Mouse (Mus musculus): ENCODE data around the gene Trf. TPM values are rescaled to one million over a fixed set of nuclear protein-coding genes. Genes with fewer than 3 reads are reported as not detected.

The Trf gene
- polyA plus RNA-seq (2012; rRNA removed) (1,880 and 2,444 TPM in 2 replicates), polyA plus RNA-seq (2014; fragmentation: Nextera tagmentation; extraction: Ambion mirVana) (4,893 and 4,971 TPM in 2 replicates)

DNA sequence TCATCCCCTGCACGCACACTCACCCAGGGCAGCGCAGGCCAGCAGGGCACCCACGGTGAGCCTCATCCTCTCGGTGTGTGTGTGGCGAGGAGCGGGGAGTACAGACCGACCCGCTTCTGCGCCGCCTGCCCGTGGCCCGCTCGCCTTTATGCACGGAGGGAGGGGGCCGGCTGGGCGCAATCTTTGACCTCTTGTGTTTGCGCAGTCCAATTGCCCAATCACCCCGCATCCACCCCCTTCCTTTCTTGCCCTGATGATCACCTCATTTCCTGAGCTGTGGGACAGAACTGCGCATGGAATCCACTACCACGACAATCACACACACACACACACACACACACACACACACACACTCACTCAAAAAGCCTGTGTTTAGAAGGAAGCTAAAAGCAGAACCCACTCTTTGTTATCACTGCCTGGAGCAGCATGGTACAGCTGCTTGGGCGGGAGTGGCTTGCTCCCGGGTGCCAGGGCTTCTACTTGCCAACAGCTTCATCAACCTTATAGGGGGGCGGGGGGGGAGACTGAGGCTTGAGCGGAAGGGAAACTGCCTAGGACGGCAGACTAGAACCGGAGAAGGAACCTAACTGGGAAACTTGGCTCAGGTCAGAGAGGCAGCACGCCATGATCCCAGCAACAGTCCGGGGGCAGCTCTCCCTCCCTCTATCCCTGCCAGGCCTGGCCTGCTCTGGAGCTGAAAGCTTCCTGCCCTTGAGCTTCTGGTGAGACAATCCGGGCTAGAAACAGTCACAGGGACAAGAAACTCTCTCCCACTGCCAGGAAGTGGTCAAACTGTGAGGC, at the start of gene Trf, which contains the start of gene Gm20425:
TSS of gene Trf (minus strand) at position 294 of the 801 bp plus-strand sequence.
TSS of gene Gm20425 (minus strand) at position 157 of the 801 bp plus-strand sequence.
- WGBS (ENCODE audit: insufficient replicate concordance): 8% methylated on average over 29 of the region's 29 CpGs

GRCm38 (mm10) chr9:103276876-103277275, 46.6 kb upstream of the Trf start:
- 76% methylated on average over 6 of the region's 6 CpGs for WGBS (ENCODE audit: insufficient replicate concordance)
- H3K4me3 ChIP-seq (ENCODE audit: insufficient read depth in 1 of 2, low read depth in 2 of 2, low read length in 2 of 2): no peak overlapping the region
- no peak overlapping the region for H3K27ac ChIP-seq
- no peaks in the 10 kb centered on the region for H3K27me3 ChIP-seq (ENCODE audit: control insufficient read depth, insufficient read depth, low read length)
- no peaks in the 10 kb centered on the region for H3K9me3 ChIP-seq (ENCODE audit: control insufficient read depth, low read length)
- no peak overlapping the region for H3K4me2 ChIP-seq (ENCODE audit: low read depth)
- peaks cover 63% of the 10 kb centered on the region for H3K36me3 ChIP-seq (replicated peaks; ENCODE audit: control insufficient read depth, insufficient read depth, low read depth)
- H3K4me1 ChIP-seq (replicated peaks; ENCODE audit: control insufficient read depth in 2 of 2, insufficient read depth in 2 of 2, low read length in 1 of 2): peaks cover 16% of the 10 kb centered on the region in 2 experiments
- no peak overlapping the region for H3K9ac ChIP-seq (replicated peaks)
- ATAC-seq (ENCODE audit: insufficient read depth): no peak
- no peak for DNase-seq (ENCODE audit: low read depth in 3 of 3, low spot score in 3 of 3)
- TF ChIP-seq EP300 (IDR thresholded peaks at IDR 0.05; ENCODE audit: low read depth) (no peak), CTCF (IDR thresholded peaks at IDR 0.05; ENCODE audit: low read depth) (no peak)

More for the DNA sequence above, at the start of gene Trf, which contains the start of gene Gm20425:
- Histone ChIP-seq H3K4me3 (ENCODE audit: insufficient read depth in 1 of 2, low read depth in 2 of 2, low read length in 2 of 2) (peak within 1 kb of the TSS; percentile 39 to 59), H3K27me3 (ENCODE audit: control insufficient read depth, insufficient read depth, low read length) (no peaks in the 10 kb centered on the region), H3K27ac (no peak within 1 kb of the TSS), H3K4me1 (replicated peaks; ENCODE audit: control insufficient read depth in 2 of 2, insufficient read depth in 2 of 2, low read length in 1 of 2) (peaks cover 0 to 24% of the 10 kb centered on the region in 2 experiments; a peak in 2 of 4 replicates), H3K36me3 (replicated peaks; ENCODE audit: control insufficient read depth, insufficient read depth, low read depth) (no peaks in the 10 kb centered on the region), H3K4me2 (ENCODE audit: low read depth) (peak within 1 kb of the TSS; percentile 31), H3K9me3 (ENCODE audit: control insufficient read depth, low read length) (no peaks in the 10 kb centered on the region), H3K9ac (replicated peaks) (peak within 1 kb of the TSS; percentile 31)
- peak; percentile 62 for ATAC-seq (ENCODE audit: insufficient read depth)
- TF ChIP-seq EP300 (IDR thresholded peaks at IDR 0.05; ENCODE audit: low read depth) (no peak), CTCF (IDR thresholded peaks at IDR 0.05; ENCODE audit: low read depth) (no peak)
- DNase-seq (ENCODE audit: low read depth in 3 of 3, low spot score in 3 of 3): no peak

DNA sequence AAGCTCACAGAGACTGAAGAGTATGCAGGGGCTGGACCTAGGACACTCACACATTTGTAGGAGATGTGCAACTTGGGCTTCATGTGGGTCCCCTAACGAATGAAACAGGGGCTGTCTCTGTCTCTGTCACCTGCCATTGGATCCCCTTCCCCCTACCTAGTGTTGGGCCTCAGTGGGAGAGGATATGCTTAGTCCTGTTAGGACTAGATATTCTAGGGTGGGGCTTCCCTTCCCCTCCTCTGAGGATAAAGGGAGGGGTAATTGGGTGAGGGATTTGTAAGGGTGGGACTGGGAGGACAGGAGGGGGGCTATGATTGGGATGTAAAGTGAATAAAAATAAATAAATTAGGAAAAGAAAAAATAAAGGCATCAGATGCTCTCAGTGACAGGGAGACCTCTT, 45.4 kb upstream of the Trf start:
- Histone ChIP-seq H3K9me3 (ENCODE audit: control insufficient read depth, low read length) (no peaks in the 10 kb centered on the region), H3K4me2 (ENCODE audit: low read depth) (no peak overlapping the region), H3K27ac (0 out of 2 replicates have a peak overlapping the region, but pooled peaks have one; percentile 10), H3K36me3 (replicated peaks; ENCODE audit: control insufficient read depth, insufficient read depth, low read depth) (peaks cover 51% of the 10 kb centered on the region), H3K27me3 (ENCODE audit: control insufficient read depth, insufficient read depth, low read length) (no peaks in the 10 kb centered on the region), H3K9ac (replicated peaks) (no peak overlapping the region), H3K4me1 (replicated peaks; ENCODE audit: control insufficient read depth in 2 of 2, insufficient read depth in 2 of 2, low read length in 1 of 2) (peaks cover 16% of the 10 kb centered on the region in 2 experiments), H3K4me3 (ENCODE audit: insufficient read depth in 1 of 2, low read depth in 2 of 2, low read length in 2 of 2) (no peak overlapping the region)
- ATAC-seq (ENCODE audit: insufficient read depth) (peak; percentile 48; the same call in 1 of the 2 replicates), DNase-seq (ENCODE audit: low read depth in 3 of 3, low spot score in 3 of 3) (no peak)
- 41% methylated on average over 1 of the region's 1 CpGs for WGBS (ENCODE audit: insufficient replicate concordance)
- TF ChIP-seq EP300 (IDR thresholded peaks at IDR 0.05; ENCODE audit: low read depth) (no peak), CTCF (IDR thresholded peaks at IDR 0.05; ENCODE audit: low read depth) (no peak)

- Histone ChIP-seq H3K4me2 (ENCODE audit: low read depth) (no peak overlapping the region), H3K4me1 (replicated peaks; ENCODE audit: control insufficient read depth in 2 of 2, insufficient read depth in 2 of 2, low read length in 1 of 2) (peaks cover 16% of the 10 kb centered on the region in 2 experiments), H3K27ac (no peak overlapping the region), H3K27me3 (ENCODE audit: control insufficient read depth, insufficient read depth, low read length) (no peaks in the 10 kb centered on the region), H3K4me3 (ENCODE audit: insufficient read depth in 1 of 2, low read depth in 2 of 2, low read length in 2 of 2) (no peak overlapping the region), H3K36me3 (replicated peaks; ENCODE audit: control insufficient read depth, insufficient read depth, low read depth) (peaks cover 43% of the 10 kb centered on the region), H3K9ac (replicated peaks) (no peak overlapping the region), H3K9me3 (ENCODE audit: control insufficient read depth, low read length) (no peaks in the 10 kb centered on the region)
- WGBS (ENCODE audit: insufficient replicate concordance): 67% methylated on average over 8 of the region's 8 CpGs
- peak; percentile 25; the same call in 1 of the 2 replicates for ATAC-seq (ENCODE audit: insufficient read depth)
- no peak for DNase-seq (ENCODE audit: low read depth in 3 of 3, low spot score in 3 of 3)
- TF ChIP-seq EP300 (IDR thresholded peaks at IDR 0.05; ENCODE audit: low read depth) (no peak), CTCF (IDR thresholded peaks at IDR 0.05; ENCODE audit: low read depth) (no peak)
Observed at GRCm38 (mm10) chr9:103274819-103275218, 44.6 kb upstream of the Trf start.

DNA sequence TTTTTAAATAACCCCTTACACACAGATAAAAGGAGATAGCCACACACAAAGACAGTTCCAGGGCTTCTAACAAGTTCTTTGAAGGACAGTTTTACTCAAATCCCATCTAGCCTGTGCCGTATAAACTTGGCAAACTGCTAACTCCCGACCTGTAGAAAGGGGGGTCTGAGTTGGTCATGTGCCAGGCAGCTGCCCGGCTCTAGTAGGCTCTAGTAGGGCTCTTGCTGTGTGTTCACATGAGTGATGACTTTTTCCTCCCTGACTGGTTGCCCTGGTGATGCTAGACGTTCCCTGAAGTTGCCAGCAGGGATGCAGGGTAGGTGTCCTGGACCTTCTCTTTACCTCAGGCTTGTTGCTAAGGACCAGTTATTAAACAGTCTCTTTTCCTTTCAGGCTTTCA, 40.9 kb upstream of the Trf start:
- Histone ChIP-seq H3K36me3 (replicated peaks; ENCODE audit: control insufficient read depth, insufficient read depth, low read depth) (peaks cover 46% of the 10 kb centered on the region), H3K4me3 (ENCODE audit: insufficient read depth in 1 of 2, low read depth in 2 of 2, low read length in 2 of 2) (no peak overlapping the region), H3K27ac (no peak overlapping the region), H3K4me1 (replicated peaks; ENCODE audit: control insufficient read depth in 2 of 2, insufficient read depth in 2 of 2, low read length in 1 of 2) (peaks cover 14 to 16% of the 10 kb centered on the region in 2 experiments), H3K4me2 (ENCODE audit: low read depth) (no peak overlapping the region), H3K9ac (replicated peaks) (no peak overlapping the region), H3K27me3 (ENCODE audit: control insufficient read depth, insufficient read depth, low read length) (no peaks in the 10 kb centered on the region), H3K9me3 (ENCODE audit: control insufficient read depth, low read length) (no peaks in the 10 kb centered on the region)
- DNase-seq (ENCODE audit: low read depth in 3 of 3, low spot score in 3 of 3) (no peak), ATAC-seq (ENCODE audit: insufficient read depth) (no peak)
- TF ChIP-seq CTCF (IDR thresholded peaks at IDR 0.05; ENCODE audit: low read depth) (no peak), EP300 (IDR thresholded peaks at IDR 0.05; ENCODE audit: low read depth) (no peak)
- WGBS (ENCODE audit: insufficient replicate concordance): 45% methylated on average over 4 of the region's 4 CpGs
